Mouse (Mus musculus) limb, embryonic 11.5 days (tissue): Measurements from ENCODE around the gene Hepacam2. TPM values are rescaled to one million over a fixed set of nuclear protein-coding genes. Genes with fewer than 3 reads are reported as not detected.
A peak's percentile ranks its signal among the peaks of the same experiment; 100 is the strongest.

Source experiments
- ATAC-seq: fragments of 200-750 bp; cut with Nextera tagmentation; 2 replicates; pipeline ENCODE4 v1.8.0; 2017; ENCODE audit warnings: low read depth; ENCODE audit not compliant: insufficient number of reproducible peaks, low FRiP score, low TSS enrichment
- DNase-seq: peaks from one replicate; pipeline ENCODE4 v3.0.0-alpha.2; 2015; ENCODE audit warnings: low spot score
- H3K27ac ChIP-seq: fragments of 300-500 bp; sonication (generic); replicated peaks from 2 replicates; pipeline ENCODE4 v1.5.1; 2014; ENCODE audit warnings: low read depth, mild to moderate bottlenecking, low read length
- H3K27me3 ChIP-seq: fragments of 300-500 bp; sonication (generic); 2 replicates; pipeline ENCODE4 v1.6.1; 2014; ENCODE audit warnings: mild to moderate bottlenecking, low read length, mixed read lengths; ENCODE audit not compliant: control insufficient read depth, insufficient read depth
- H3K36me3 ChIP-seq: fragments of 300-500 bp; sonication (generic); 2 replicates; pipeline ENCODE4 v1.6.1; 2014; ENCODE audit warnings: mild to moderate bottlenecking, low read length, moderate library complexity, mixed read lengths; ENCODE audit not compliant: control insufficient read depth, insufficient read depth
- H3K4me1 ChIP-seq: fragments of 300-500 bp; sonication (generic); 2 replicates; pipeline ENCODE4 v1.6.1; 2014; ENCODE audit warnings: low read length, mixed read lengths; ENCODE audit not compliant: control insufficient read depth, insufficient read depth
- H3K4me2 ChIP-seq: fragments of 300-500 bp; sonication (generic); 2 replicates; pipeline ENCODE4 v1.6.1; 2014; ENCODE audit warnings: low read depth, mild to moderate bottlenecking, moderate library complexity; ENCODE audit not compliant: severe bottlenecking
- H3K4me3 ChIP-seq: fragments of 300-500 bp; sonication (generic); 2 replicates; pipeline ENCODE4 v1.5.1; 2014; ENCODE audit warnings: low read depth, low read length
- H3K9ac ChIP-seq: fragments of 300-500 bp; sonication (generic); 2 replicates; pipeline ENCODE4 v1.6.1; 2014; ENCODE audit warnings: mild to moderate bottlenecking, low read length
- H3K9me3 ChIP-seq: fragments of 300-500 bp; sonication (generic); 2 replicates; pipeline ENCODE4 v1.6.1; 2016; ENCODE audit warnings: low read length; ENCODE audit not compliant: control insufficient read depth
- WGBS: fragments of 180-500 bp; shearing (Covaris S2); extraction: QIAGEN DNeasy Blood & Tissue Kit; methylation state at CpG from one replicate; pipeline ENCODE4 v1.1.7; 2014; 5-methylcytosine and 5-hydroxymethylcytosine counted together
- polyA plus RNA-seq: library from polyadenylated mRNA; unstranded; fragments of >200 nt; fragmentation: Nextera tagmentation; extraction: Ambion mirVana; gene quantifications from 2 replicates; pipeline ENCODE4 v1.2.1, GENCODE M21; 2014

Hepacam2 gene
- polyA plus RNA-seq = 0.31 and 0.72 TPM in 2 replicates

GRCm38 (mm10) chr6:3498162-3498848 is at the start of gene Hepacam2, which contains the start of gene Vps50:
Gene Hepacam2 (minus strand): TSS chr6:3498298.
Gene Vps50 (plus strand): TSS chr6:3498382.
- H3K36me3 ChIP-seq = no peaks in the 10 kb centered on the region
- no peaks in the 10 kb centered on the region for H3K4me1 ChIP-seq
- H3K27ac ChIP-seq = no peak within 1 kb of the TSS
- H3K27me3 ChIP-seq = no peaks in the 10 kb centered on the region
- no peaks in the 10 kb centered on the region for H3K9me3 ChIP-seq
- peak; percentile 90 for DNase-seq
- H3K4me3 ChIP-seq = peak within 1 kb of the TSS; percentile 74
- WGBS = 1% methylated on average over 28 of the region's 28 CpGs
- peak within 1 kb of the TSS; percentile 65 for H3K9ac ChIP-seq
- H3K4me2 ChIP-seq = peak within 1 kb of the TSS; percentile 79
- ATAC-seq = peak; percentile 96

DNA sequence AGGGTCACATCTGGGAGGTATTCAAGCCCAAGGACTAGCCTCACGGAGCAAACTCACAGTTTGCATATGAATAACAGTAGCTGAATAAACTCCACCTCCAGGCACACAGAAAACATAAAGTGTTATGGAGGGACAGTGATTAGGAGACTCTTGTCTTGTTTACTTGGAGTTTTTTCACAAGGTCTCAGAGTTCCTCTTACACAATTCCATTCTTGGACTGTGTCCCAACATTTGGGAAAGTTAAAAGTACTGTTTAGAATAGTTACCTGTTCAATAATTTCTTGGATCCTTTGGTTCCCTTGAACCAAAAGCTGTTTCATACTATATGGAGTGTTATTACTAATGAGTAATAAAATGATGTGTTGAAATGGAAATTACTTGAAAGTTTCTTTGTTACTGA is 46.9 kb upstream of the Hepacam2 start:
- ATAC-seq = no peak

GRCm38 (mm10) chr6:3543862-3544261 is 45.8 kb upstream of the Hepacam2 start:
- Histone ChIP-seq H3K36me3 (no peaks in the 10 kb centered on the region), H3K4me2 (no peak overlapping the region), H3K4me3 (no peak overlapping the region), H3K27me3 (no peaks in the 10 kb centered on the region), H3K4me1 (no peaks in the 10 kb centered on the region), H3K9ac (no peak overlapping the region), H3K27ac (no peak overlapping the region), H3K9me3 (no peaks in the 10 kb centered on the region)
- no peak for ATAC-seq
- 92% methylated on average over 4 of the region's 4 CpGs for WGBS
- DNase-seq = no peak

More for the DNA sequence above, 46.9 kb upstream of the Hepacam2 start:
- 74% methylated on average over 1 of the region's 1 CpGs for WGBS
- Histone ChIP-seq H3K27me3 (no peaks in the 10 kb centered on the region), H3K27ac (no peak overlapping the region), H3K9me3 (no peaks in the 10 kb centered on the region), H3K4me3 (no peak overlapping the region), H3K4me2 (no peak overlapping the region), H3K4me1 (no peaks in the 10 kb centered on the region), H3K36me3 (no peaks in the 10 kb centered on the region), H3K9ac (no peak overlapping the region)
- no peak for DNase-seq

DNA sequence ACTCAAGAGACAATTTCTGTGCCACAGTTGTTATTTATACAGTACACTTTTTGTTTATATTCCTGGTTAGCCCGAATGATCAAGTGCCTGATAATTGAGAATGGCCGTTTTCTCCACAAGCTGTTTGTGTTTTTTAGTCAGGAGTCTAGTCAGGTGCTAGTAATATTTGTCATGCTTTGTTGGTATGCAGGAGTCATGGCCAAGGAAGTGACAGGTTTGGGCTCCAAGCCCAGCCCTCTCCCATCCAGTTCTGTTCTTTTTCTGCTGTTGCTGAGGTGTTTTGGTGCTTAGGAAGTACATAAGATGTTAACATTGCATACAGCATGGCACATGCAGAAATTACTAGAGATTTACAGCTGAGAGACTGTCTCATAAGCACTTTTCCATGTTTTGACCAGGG is 41.4 kb upstream of the Hepacam2 start:
- DNase-seq (no peak), ATAC-seq (no peak)
- no peak overlapping the region for H3K9ac ChIP-seq
- H3K9me3 ChIP-seq = no peaks in the 10 kb centered on the region
- H3K27ac ChIP-seq = no peak overlapping the region
- H3K4me3 ChIP-seq = no peak overlapping the region
- no peak overlapping the region for H3K4me2 ChIP-seq
- H3K4me1 ChIP-seq = no peaks in the 10 kb centered on the region
- H3K27me3 ChIP-seq = no peaks in the 10 kb centered on the region
- H3K36me3 ChIP-seq = no peaks in the 10 kb centered on the region
- 77% methylated on average over 2 of the region's 2 CpGs for WGBS

GRCm38 (mm10) chr6:3536048-3536447 is 38.0 kb upstream of the Hepacam2 start:
- ATAC-seq (no peak), DNase-seq (no peak)
- Histone ChIP-seq H3K27ac (no peak overlapping the region), H3K9me3 (no peaks in the 10 kb centered on the region), H3K4me3 (no peak overlapping the region), H3K4me2 (no peak overlapping the region), H3K27me3 (no peaks in the 10 kb centered on the region), H3K9ac (no peak overlapping the region), H3K4me1 (no peaks in the 10 kb centered on the region), H3K36me3 (no peaks in the 10 kb centered on the region)
- 60% methylated on average over 1 of the region's 1 CpGs for WGBS

GRCm38 (mm10) chr6:3531445-3531844 is 33.3 kb upstream of the Hepacam2 start:
- Histone ChIP-seq H3K27me3 (no peaks in the 10 kb centered on the region), H3K27ac (no peak overlapping the region), H3K4me2 (no peak overlapping the region), H3K9ac (no peak overlapping the region), H3K4me3 (no peak overlapping the region), H3K9me3 (no peaks in the 10 kb centered on the region), H3K4me1 (no peaks in the 10 kb centered on the region), H3K36me3 (no peaks in the 10 kb centered on the region)
- no peak for ATAC-seq
- WGBS = 87% methylated on average over 5 of the region's 5 CpGs
- DNase-seq = no peak

- H3K4me1 ChIP-seq = no peaks in the 10 kb centered on the region
- H3K27ac ChIP-seq = no peak overlapping the region
- H3K27me3 ChIP-seq = no peaks in the 10 kb centered on the region
- ATAC-seq (no peak), DNase-seq (no peak)
- no peak overlapping the region for H3K9ac ChIP-seq
- no peak overlapping the region for H3K4me3 ChIP-seq
- no peaks in the 10 kb centered on the region for H3K9me3 ChIP-seq
- H3K36me3 ChIP-seq = no peaks in the 10 kb centered on the region
- H3K4me2 ChIP-seq = no peak overlapping the region
- 94% methylated on average over 4 of the region's 4 CpGs for WGBS
These were observed 30.1 kb upstream of the Hepacam2 start for GRCm38 (mm10) chr6:3528198-3528597.

DNA sequence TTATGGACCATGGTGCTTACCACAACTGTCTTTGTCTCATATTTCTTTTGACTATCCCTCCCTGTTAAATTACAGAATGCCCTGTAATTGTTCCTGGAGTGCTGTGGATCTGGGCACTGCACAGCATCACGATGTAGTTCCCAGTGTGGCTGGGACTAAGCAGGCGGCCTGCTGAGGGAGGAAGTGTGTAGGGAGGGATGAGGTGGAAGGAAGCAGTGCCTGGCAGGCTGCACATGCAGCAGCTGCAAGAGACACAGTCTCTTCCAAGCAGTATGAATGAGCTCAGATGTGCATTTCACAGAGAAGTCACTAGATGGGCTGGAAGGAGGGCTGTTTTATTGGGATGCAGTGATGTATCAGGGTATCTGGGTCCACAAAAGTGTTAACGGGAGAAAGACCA is 14.5 kb upstream of the Hepacam2 start:
- Histone ChIP-seq H3K4me3 (no peak overlapping the region), H3K27ac (no peak overlapping the region), H3K9me3 (no peaks in the 10 kb centered on the region), H3K4me2 (no peak overlapping the region), H3K9ac (no peak overlapping the region), H3K27me3 (no peaks in the 10 kb centered on the region), H3K4me1 (no peaks in the 10 kb centered on the region), H3K36me3 (no peaks in the 10 kb centered on the region)
- ATAC-seq (no peak), DNase-seq (no peak)
- WGBS = 35% methylated on average over 3 of the region's 3 CpGs

DNA sequence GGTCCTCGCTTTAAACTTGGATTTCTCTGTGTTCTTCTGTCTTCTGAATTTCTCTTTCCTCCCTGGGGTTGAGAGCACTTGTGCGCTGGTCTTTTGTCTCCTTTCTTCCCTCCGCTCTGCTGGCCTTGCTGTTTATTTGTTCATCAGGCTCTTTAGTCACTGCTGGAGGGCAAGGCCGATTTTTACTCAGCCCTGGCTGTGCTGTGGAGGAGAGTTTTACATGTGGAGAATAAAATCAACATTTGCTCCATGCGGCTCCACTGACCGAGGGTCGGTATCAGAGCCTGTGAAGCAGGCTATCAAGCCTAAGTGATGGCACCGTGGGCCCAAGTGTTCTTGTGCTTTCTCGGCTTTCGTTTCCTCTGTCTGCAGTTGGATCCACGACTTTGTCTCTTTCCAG is 13.5 kb upstream of the Hepacam2 start:
- no peak for ATAC-seq
- DNase-seq = peak; percentile 24
- H3K9ac ChIP-seq = no peak overlapping the region; the same call in 1 of the 2 replicates
- WGBS = 72% methylated on average over 11 of the region's 11 CpGs
- no peak overlapping the region for H3K4me2 ChIP-seq
- H3K27me3 ChIP-seq = no peaks in the 10 kb centered on the region
- H3K4me3 ChIP-seq = no peak overlapping the region
- no peaks in the 10 kb centered on the region for H3K4me1 ChIP-seq
- no peaks in the 10 kb centered on the region for H3K9me3 ChIP-seq
- no peaks in the 10 kb centered on the region for H3K36me3 ChIP-seq
- H3K27ac ChIP-seq = no peak overlapping the region
